Mouse (Mus musculus): ENCODE data around the gene Ndrg3.
"Not testable (repeated sequence)": the region's sequence is repeated elsewhere in the genome, so short reads cannot be mapped to it uniquely, and the experiment has no call there.

Gene Ndrg3

GRCm38 (mm10) chr2:156939926-156940325 is 51.9 kb downstream of the Ndrg3 start:
- in situ Hi-C loops (cut with MboI, MseI) = loop anchor here in 1 of 2 experiments (25.0 kb wide), 1 partner anchor 1047 kb away; no protein-coding TSS in a partner anchor

DNA sequence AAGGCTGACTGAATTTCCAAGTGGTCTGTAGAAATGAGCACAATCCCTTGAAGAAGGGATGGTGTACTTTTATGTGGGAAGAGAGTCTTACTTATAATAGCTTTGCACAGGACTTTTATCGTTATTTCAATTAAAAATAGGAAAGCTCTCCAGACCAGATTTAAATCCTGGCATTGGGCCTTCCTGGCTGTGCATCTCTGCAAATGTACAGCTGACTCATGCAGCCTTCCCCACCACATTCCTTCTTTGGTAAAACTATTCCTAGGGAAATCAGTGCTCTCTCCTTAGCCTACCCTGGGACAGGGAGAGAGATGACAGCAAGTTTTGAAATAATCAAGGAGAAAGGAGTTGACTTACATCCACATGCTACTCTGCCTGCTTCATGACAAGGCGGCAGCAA is 54.1 kb downstream of the Ndrg3 start:
- in situ Hi-C loops (cut with MboI, MseI) = loop anchor here in 1 of 2 experiments (25.0 kb wide), 1 partner anchor 1050 kb away; no protein-coding TSS in a partner anchor

DNA sequence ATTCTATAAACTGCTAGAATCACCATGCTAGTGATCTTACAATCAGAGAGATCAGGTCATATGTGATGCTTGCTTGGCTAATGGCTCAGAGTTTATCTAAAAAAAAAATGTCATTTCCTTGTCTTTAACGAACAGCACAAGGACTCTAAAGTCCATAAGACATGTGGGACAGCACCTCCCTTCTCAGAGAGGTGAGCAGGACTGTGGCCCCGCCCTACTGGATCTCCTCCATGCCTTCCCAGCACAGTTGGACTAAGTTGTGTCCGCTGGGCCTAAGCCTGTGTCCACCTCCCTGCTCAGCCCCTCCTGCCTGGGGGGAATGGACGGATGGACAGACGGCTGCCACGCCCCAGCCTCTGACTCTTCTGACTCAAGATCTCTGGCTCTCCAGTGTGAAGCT is 56.9 kb downstream of the Ndrg3 start:
- in situ Hi-C loops (cut with MboI, MseI) = loop anchor here in 1 of 2 experiments (25.0 kb wide), 1 partner anchor 1052 kb away; no protein-coding TSS in a partner anchor

GRCm38 (mm10) chr2:156933426-156933825 is 58.4 kb downstream of the Ndrg3 start:
- in situ Hi-C loops (cut with MboI, MseI) = loop anchor here in 1 of 2 experiments (25.0 kb wide), 1 partner anchor 1054 kb away; no protein-coding TSS in a partner anchor

DNA sequence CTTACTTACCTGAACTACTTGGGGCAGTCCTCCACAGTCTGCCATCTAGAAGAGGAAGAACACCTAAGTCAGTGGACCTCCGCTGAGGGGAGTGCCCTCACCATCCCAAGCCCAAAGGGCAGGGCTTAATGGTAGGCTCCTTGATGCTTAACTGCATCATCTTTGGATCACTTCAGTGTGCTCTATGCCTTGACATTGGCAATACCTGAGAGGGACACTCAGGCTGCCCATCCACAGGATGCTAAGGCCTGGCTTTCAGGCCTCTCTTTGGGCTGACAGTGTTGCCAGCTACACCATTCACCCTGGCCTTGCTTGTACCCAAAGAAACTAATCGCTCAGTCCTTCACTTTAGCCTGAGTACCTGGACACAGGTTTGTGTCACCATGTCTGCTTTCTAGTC is 60.4 kb downstream of the Ndrg3 start:
- in situ Hi-C loops (cut with MboI, MseI) = loop anchor here in 1 of 2 experiments (25.0 kb wide), 1 partner anchor 1056 kb away; no protein-coding TSS in a partner anchor

- in situ Hi-C loops (cut with MboI, MseI) = loop anchor here in 1 of 2 experiments (25.0 kb wide), 1 partner anchor 1057 kb away; no protein-coding TSS in a partner anchor
Measured at GRCm38 (mm10) chr2:156930549-156930948, 61.3 kb downstream of the Ndrg3 start.

GRCm38 (mm10) chr2:156929519-156930120 is 62.2 kb downstream of the Ndrg3 start:
- in situ Hi-C loops (cut with MboI, MseI) = loop anchor here in 1 of 2 experiments (10.0 to 25.0 kb wide), 2 partner anchors 1058 to 1825 kb away; no protein-coding TSS in a partner anchor

DNA sequence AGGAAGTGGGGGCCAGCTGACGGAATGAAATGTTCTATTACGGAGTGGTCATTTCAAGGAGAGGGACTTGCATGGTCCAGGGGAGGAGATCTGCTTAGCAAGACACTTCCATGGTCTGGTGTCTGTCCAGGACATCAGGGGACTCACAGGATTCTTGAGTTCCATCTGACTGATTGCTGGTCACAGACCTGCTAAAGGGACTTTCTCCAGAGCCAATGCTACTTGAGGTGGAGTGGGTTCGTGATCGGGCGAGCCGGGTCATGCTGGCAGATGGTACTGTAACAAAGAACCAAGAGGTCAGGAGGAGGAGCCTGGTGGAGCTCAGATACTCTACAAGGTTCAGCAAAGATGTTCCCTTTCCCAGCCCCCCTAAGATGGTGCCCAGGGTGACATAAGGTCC is 63.2 kb downstream of the Ndrg3 start:
- in situ Hi-C loops (cut with MboI, MseI) = loop anchor here in 1 of 2 experiments (10.0 to 25.0 kb wide), 2 partner anchors 1059 to 1826 kb away; no protein-coding TSS in a partner anchor

DNA sequence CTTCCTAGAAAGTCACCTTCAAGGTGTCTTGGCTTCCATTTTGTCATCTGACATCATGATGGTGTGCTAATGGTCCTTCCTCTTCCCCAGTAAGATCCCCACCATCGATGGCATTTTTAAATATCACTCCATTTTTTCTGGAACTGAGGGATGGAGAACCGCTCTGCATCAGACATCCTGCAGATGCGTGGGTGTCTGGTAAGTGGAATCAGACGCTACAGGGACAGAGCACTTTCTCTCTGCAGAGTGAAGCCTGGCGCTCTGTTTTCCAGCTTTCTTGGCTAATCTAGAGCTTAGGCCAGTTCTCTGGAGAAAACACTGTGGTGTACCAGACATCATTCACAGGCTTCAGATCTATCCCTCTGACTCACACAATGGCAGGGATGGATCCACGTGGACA is 64.2 kb downstream of the Ndrg3 start:
- in situ Hi-C loops (cut with MboI, MseI) = loop anchor here in 1 of 2 experiments (10.0 to 25.0 kb wide), 2 partner anchors 1060 to 1827 kb away; no protein-coding TSS in a partner anchor

- in situ Hi-C loops (cut with MboI, MseI) = loop anchor here in 1 of 2 experiments (10.0 to 25.0 kb wide), 2 partner anchors 1062 to 1829 kb away; no protein-coding TSS in a partner anchor
Measured at GRCm38 (mm10) chr2:156925611-156926010, 66.2 kb downstream of the Ndrg3 start.

DNA sequence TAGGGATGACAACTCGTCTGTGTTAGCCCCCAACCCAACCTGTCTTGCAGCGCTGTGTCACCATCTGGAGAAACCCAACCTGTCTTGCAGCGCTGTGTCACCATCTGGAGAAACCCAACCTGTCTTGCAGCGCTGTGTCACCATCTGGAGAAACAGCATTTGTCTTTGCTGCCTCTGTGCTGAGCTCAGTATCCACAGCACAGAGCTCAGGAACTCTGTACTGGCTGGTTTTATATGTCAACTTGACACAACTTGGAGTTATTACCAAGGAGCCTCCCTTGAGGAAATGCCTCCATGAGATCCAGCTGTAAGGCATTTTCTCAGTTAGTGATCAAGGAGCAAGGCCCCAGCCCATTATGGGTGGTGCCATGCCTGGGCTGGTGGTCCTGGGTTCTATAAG is 66.8 kb downstream of the Ndrg3 start:
- in situ Hi-C loops (cut with MboI, MseI) = loop anchor here in 1 of 2 experiments (10.0 to 25.0 kb wide), 2 partner anchors 1062 to 1830 kb away; no protein-coding TSS in a partner anchor

- in situ Hi-C loops (cut with MboI, MseI) = loop anchor here in 1 of 2 experiments (10.0 kb wide), 1 partner anchor 1830 kb away; no protein-coding TSS in a partner anchor
Measured at GRCm38 (mm10) chr2:156924210-156924898, 67.5 kb downstream of the Ndrg3 start.

- in situ Hi-C loops (cut with MboI, MseI) = loop anchor here in 1 of 2 experiments (10.0 kb wide), 1 partner anchor 1832 kb away; no protein-coding TSS in a partner anchor
Measured at GRCm38 (mm10) chr2:156923057-156923456, 68.8 kb downstream of the Ndrg3 start.

DNA sequence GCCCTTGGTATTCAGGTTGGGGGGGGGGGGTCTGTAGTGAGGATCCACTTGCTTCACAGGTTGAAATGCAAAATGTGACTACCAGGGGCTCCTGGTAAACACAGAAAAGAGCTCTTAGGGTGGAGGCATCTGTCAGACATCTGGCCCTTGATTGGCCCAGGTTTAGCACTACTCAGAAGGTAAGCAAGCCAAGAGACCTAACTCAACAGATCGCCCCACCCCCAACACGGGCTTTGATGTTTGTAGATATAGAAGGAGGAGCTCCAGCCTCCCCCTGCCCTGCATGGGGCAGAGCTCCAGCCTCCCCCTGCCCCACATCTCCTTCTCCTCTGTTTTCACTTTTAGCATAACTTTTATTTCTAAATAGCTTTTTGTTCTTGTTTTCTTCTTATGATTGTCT is 72.1 kb downstream of the Ndrg3 start:
- in situ Hi-C loops (cut with MboI, MseI) = loop anchor here in 1 of 2 experiments (10.0 kb wide), 1 partner anchor 1835 kb away; no protein-coding TSS in a partner anchor

- in situ Hi-C loops (cut with MboI, MseI) = not testable (repeated sequence)
Measured at GRCm38 (mm10) chr2:156919191-156919590, 72.7 kb downstream of the Ndrg3 start.

- in situ Hi-C loops (cut with MboI, MseI) = no loop called here
Measured at GRCm38 (mm10) chr2:156918562-156918961, 73.3 kb downstream of the Ndrg3 start.

GRCm38 (mm10) chr2:156916419-156917125 is 75.3 kb downstream of the Ndrg3 start:
- in situ Hi-C loops (cut with MboI, MseI) = no loop called here

DNA sequence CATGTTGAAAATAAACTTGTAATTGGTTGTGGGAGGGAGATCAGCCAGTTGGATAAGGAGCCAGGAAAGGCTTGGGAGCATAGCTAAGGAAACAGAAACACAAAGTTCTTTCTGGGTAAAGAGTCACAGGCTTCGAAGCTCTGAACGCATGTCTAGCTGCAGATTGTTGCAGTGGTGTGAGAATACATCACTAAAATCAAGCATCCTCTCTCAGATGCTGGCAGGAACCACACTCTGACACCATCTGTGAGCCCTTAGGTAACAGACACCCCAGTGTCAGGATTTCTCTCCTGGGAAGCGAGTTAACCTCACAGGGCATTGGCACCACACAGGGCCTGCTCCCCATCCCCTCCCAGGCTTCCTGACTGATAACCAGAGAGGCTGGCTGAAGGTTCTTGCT is 76.3 kb downstream of the Ndrg3 start:
- in situ Hi-C loops (cut with MboI, MseI) = no loop called here

DNA sequence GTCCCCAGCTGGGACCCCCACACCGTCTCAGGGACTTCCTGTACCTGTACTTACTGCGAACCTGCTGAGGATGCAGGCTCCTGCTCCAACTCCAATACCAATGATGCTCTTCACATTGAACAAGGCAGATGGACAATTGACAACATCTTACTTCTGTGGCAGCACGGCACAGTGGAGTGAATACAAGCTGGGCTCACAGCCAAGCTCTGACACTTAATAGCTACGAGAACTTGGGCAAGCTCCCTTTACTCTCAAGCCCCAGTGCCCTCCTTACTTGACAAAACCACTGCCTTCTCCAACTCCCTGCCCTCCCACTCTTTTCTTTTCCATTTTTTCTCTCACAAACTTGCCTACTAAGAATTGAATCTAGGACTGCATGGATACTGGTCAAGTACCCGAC is 78.7 kb downstream of the Ndrg3 start:
- in situ Hi-C loops (cut with MboI, MseI) = no loop called here

GRCm38 (mm10) chr2:156905931-156906330 is 85.9 kb downstream of the Ndrg3 start:
- in situ Hi-C loops (cut with MboI, MseI) = not testable (repeated sequence)

Data from T-helper 17 cell (primary cell).